Mouse (Mus musculus) intestine, embryonic 16.5 days (tissue): ENCODE data around the gene Ilf3. TPM values are rescaled to one million over a fixed set of nuclear protein-coding genes. Genes with fewer than 3 reads are reported as not detected.

Experiments used
- ATAC-seq: fragments of 200-750 bp; cut with Nextera tagmentation; 2 replicates; pipeline ENCODE4 v1.8.0; 2017; ENCODE audit warnings: moderate TSS enrichment, moderate library complexity
- H3K27ac ChIP-seq: fragments of 300-500 bp; sonication (generic); 2 replicates; pipeline ENCODE4 v1.5.1; 2014; ENCODE audit warnings: mild to moderate bottlenecking, low read length
- H3K27me3 ChIP-seq: fragments of 300-500 bp; sonication (generic); replicated peaks from 2 replicates; pipeline ENCODE4 v1.6.1; 2014; ENCODE audit warnings: low read length, control low read depth, mixed read lengths; ENCODE audit not compliant: control insufficient read depth, insufficient read depth
- H3K36me3 ChIP-seq: fragments of 300-500 bp; sonication (generic); 2 replicates; pipeline ENCODE4 v1.6.1; 2014; ENCODE audit warnings: low read length, control low read depth; ENCODE audit not compliant: control insufficient read depth, insufficient read depth
- H3K4me1 ChIP-seq: fragments of 300-500 bp; sonication (generic); 2 replicates; pipeline ENCODE4 v1.6.1; 2014; ENCODE audit warnings: low read length, control low read depth, mixed read lengths; ENCODE audit not compliant: control insufficient read depth, insufficient read depth
- H3K4me2 ChIP-seq: fragments of 300-500 bp; sonication (generic); 2 replicates; pipeline ENCODE4 v1.6.1; 2014; ENCODE audit warnings: low read depth, low read length, control low read depth
- H3K4me3 ChIP-seq: fragments of 300-500 bp; sonication (generic); 2 replicates; pipeline ENCODE4 v1.5.1; 2014; ENCODE audit warnings: mild to moderate bottlenecking, low read length
- H3K9ac ChIP-seq: fragments of 300-500 bp; sonication (generic); 2 replicates; pipeline ENCODE4 v1.6.1; 2014; ENCODE audit warnings: low read depth, low read length
- H3K9me3 ChIP-seq: fragments of 300-500 bp; sonication (generic); 2 replicates; pipeline ENCODE4 v1.6.1; 2016; ENCODE audit warnings: low read length, control low read depth; ENCODE audit not compliant: control insufficient read depth
- WGBS: fragments of 180-500 bp; shearing (Covaris S2); extraction: QIAGEN DNeasy Blood & Tissue Kit; methylation state at CpG from one replicate; pipeline ENCODE4 v1.1.7; 2014; 5-methylcytosine and 5-hydroxymethylcytosine counted together
- polyA plus RNA-seq: library from polyadenylated mRNA; unstranded; fragments of >200 nt; fragmentation: Nextera tagmentation; extraction: Ambion mirVana; gene quantifications from 2 replicates; pipeline ENCODE4 v1.2.1, GENCODE M21; 2015

Ilf3 gene
- polyA plus RNA-seq, 1 experiment from 2014 or later: 127 TPM

GRCm38 (mm10) chr9:21427773-21428172 is 60.1 kb downstream of the Ilf3 start:
- Histone ChIP-seq H3K4me1 (peaks cover 10% of the 10 kb centered on the region), H3K4me2 (no peak overlapping the region), H3K36me3 (no peaks in the 10 kb centered on the region), H3K27ac (no peak overlapping the region), H3K9me3 (no peaks in the 10 kb centered on the region), H3K9ac (no peak overlapping the region), H3K27me3 (no peaks in the 10 kb centered on the region), H3K4me3 (no peak overlapping the region)
- WGBS: 76% methylated on average over 2 of the region's 2 CpGs
- no peak for ATAC-seq

GRCm38 (mm10) chr9:21428178-21428577 is 60.5 kb downstream of the Ilf3 start:
- Histone ChIP-seq H3K4me3 (no peak overlapping the region), H3K27ac (no peak overlapping the region), H3K9me3 (no peaks in the 10 kb centered on the region), H3K36me3 (no peaks in the 10 kb centered on the region), H3K4me2 (no peak overlapping the region), H3K4me1 (peaks cover 10% of the 10 kb centered on the region), H3K27me3 (no peaks in the 10 kb centered on the region), H3K9ac (no peak overlapping the region)
- 78% methylated on average over 6 of the region's 6 CpGs for WGBS
- no peak for ATAC-seq

DNA sequence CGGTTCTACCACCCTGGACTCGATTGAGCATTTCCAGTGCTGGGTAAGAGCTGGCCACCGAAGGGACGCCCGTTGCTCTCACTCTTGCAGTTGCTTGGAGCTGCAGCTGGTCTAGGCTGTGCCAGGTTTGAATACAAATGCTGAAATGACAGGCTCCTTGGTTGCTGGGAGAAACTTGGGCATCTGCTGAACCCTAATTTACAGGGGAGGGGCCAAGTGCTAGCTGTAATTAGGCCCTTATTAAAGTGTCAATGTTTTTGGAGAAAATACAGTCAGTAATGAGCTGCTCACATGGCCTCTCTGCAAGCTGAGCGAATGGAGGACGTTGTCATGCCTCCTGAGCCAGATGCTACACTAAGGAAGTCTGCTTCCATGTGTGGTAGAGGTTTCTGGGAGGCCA is 63.1 kb downstream of the Ilf3 start:
- H3K4me1 ChIP-seq: peaks cover 10% of the 10 kb centered on the region
- H3K9me3 ChIP-seq: no peaks in the 10 kb centered on the region
- no peak overlapping the region for H3K4me3 ChIP-seq
- H3K27me3 ChIP-seq: no peaks in the 10 kb centered on the region
- 80% methylated on average over 7 of the region's 7 CpGs for WGBS
- H3K4me2 ChIP-seq: no peak overlapping the region
- no peaks in the 10 kb centered on the region for H3K36me3 ChIP-seq
- ATAC-seq: no peak
- no peak overlapping the region for H3K9ac ChIP-seq
- H3K27ac ChIP-seq: no peak overlapping the region

DNA sequence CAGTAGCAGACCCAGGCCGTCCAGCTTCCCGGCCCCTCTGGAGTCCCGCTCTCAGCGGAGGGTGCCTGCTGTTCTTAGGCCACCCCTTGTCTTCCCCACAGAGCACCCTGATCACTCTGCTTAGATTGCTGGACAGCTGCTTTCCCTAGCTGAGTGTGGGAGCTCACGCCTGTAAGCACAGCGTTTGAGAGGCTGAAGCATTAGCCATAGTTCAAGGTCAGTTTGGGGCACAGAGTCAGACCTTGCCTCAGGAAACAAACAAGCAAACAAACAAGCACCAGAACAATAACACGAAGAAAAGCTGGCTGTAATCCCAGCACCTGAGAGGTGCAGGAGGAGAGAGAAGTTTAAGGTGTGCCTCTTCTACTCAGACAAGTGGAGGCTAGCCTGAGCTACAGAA is 64.4 kb downstream of the Ilf3 start:
- Histone ChIP-seq H3K4me1 (peaks cover 12% of the 10 kb centered on the region; the same call in 1 of the 2 replicates), H3K9ac (no peak overlapping the region), H3K27ac (no peak overlapping the region), H3K4me3 (no peak overlapping the region), H3K27me3 (no peaks in the 10 kb centered on the region), H3K36me3 (no peaks in the 10 kb centered on the region), H3K4me2 (no peak overlapping the region), H3K9me3 (no peaks in the 10 kb centered on the region)
- ATAC-seq: no peak
- 82% methylated on average over 7 of the region's 7 CpGs for WGBS

GRCm38 (mm10) chr9:21433766-21434165 is 66.1 kb downstream of the Ilf3 start:
- peaks cover 10% of the 10 kb centered on the region; the same call in 1 of the 2 replicates for H3K4me1 ChIP-seq
- H3K27ac ChIP-seq: no peak overlapping the region
- H3K27me3 ChIP-seq: no peaks in the 10 kb centered on the region
- H3K4me3 ChIP-seq: no peak overlapping the region
- no peaks in the 10 kb centered on the region for H3K36me3 ChIP-seq
- WGBS: 92% methylated on average over 8 of the region's 8 CpGs
- H3K9ac ChIP-seq: no peak overlapping the region
- no peak overlapping the region for H3K4me2 ChIP-seq
- H3K9me3 ChIP-seq: no peaks in the 10 kb centered on the region
- no peak for ATAC-seq

GRCm38 (mm10) chr9:21434410-21434809 is 66.7 kb downstream of the Ilf3 start:
- no peak overlapping the region for H3K27ac ChIP-seq
- no peak for ATAC-seq
- no peaks in the 10 kb centered on the region for H3K36me3 ChIP-seq
- H3K9ac ChIP-seq: no peak overlapping the region
- 88% methylated on average over 2 of the region's 2 CpGs for WGBS
- H3K9me3 ChIP-seq: no peaks in the 10 kb centered on the region
- H3K4me1 ChIP-seq: peaks cover 10% of the 10 kb centered on the region; the same call in 1 of the 2 replicates
- no peak overlapping the region for H3K4me2 ChIP-seq
- no peaks in the 10 kb centered on the region for H3K27me3 ChIP-seq
- no peak overlapping the region for H3K4me3 ChIP-seq

- no peak overlapping the region for H3K27ac ChIP-seq
- ATAC-seq: 0 out of 2 replicates have a peak, but pooled peaks have one; percentile 7
- no peaks in the 10 kb centered on the region for H3K27me3 ChIP-seq
- no peaks in the 10 kb centered on the region for H3K36me3 ChIP-seq
- no peak overlapping the region for H3K4me2 ChIP-seq
- no peak overlapping the region for H3K9ac ChIP-seq
- H3K4me1 ChIP-seq: peaks cover 10% of the 10 kb centered on the region; the same call in 1 of the 2 replicates
- no peak overlapping the region for H3K4me3 ChIP-seq
- no peaks in the 10 kb centered on the region for H3K9me3 ChIP-seq
- WGBS: 80% methylated on average over 7 of the region's 7 CpGs
Observed at GRCm38 (mm10) chr9:21435777-21436635, 68.3 kb downstream of the Ilf3 start.

DNA sequence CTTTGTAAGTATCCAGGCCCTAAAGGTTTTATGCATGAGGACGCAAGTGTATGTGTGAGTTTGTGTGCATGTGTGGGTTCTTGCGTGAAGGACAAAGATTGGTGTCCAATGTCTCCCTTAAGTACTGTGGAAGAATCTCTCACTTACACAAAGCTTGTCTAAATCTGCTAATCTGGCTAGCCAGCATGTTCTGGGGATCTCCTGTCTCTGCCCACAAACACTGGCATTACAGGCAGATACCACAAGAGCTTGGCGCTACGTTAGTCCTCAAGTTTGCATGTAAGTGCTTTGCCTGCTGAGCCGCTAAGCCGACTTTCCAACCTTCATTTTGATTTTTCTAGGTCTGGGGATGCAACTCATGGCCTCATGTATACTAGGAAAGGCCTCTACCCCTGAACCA is 69.9 kb downstream of the Ilf3 start:
- Histone ChIP-seq H3K4me3 (no peak overlapping the region), H3K9ac (no peak overlapping the region), H3K4me2 (no peak overlapping the region), H3K36me3 (no peaks in the 10 kb centered on the region), H3K4me1 (peaks cover 10% of the 10 kb centered on the region; the same call in 1 of the 2 replicates), H3K27ac (no peak overlapping the region), H3K27me3 (no peaks in the 10 kb centered on the region), H3K9me3 (no peaks in the 10 kb centered on the region)
- 93% methylated on average over 6 of the region's 6 CpGs for WGBS
- no peak for ATAC-seq

- peaks cover 10% of the 10 kb centered on the region; the same call in 1 of the 2 replicates for H3K4me1 ChIP-seq
- no peak for ATAC-seq
- H3K36me3 ChIP-seq: no peaks in the 10 kb centered on the region
- no peaks in the 10 kb centered on the region for H3K27me3 ChIP-seq
- H3K9ac ChIP-seq: no peak overlapping the region
- H3K4me3 ChIP-seq: no peak overlapping the region
- 63% methylated on average over 3 of the region's 3 CpGs for WGBS
- no peak overlapping the region for H3K27ac ChIP-seq
- H3K4me2 ChIP-seq: no peak overlapping the region
- H3K9me3 ChIP-seq: no peaks in the 10 kb centered on the region
Observed at GRCm38 (mm10) chr9:21438219-21438618, 70.5 kb downstream of the Ilf3 start.
